ENCODE assay signal across 14 mouse cellular contexts in the genomic region with DNA sequence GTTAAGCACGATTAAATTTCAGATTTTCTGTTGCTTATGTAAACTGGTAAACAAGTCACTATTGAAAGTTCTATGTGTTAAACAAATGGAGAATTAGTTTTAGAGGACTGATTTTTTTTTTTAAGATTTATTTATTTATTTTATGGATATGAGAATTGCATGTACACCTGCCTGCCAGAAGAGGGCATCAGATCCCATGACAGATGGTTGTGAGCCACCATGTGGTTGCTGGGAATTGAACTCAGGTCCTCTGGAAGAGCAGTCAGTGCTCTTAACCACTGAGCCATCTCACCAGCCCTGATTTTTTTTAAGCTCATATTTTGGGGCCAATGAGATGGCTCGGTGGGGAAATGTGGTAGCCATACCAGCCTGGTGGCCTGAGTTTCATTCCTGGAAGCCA. TPM values are rescaled to one million over a fixed set of nuclear protein-coding genes. Genes with fewer than 3 reads are reported as not detected.
"Had no signal": no experiment of that assay in that cellular context is flagged by ENCODE, and none has a peak within 500 bp of the region (broad histone marks: within the 10 kb centered on the region; RNA-seq: fewer than 3 reads in every experiment).

No protein-coding gene starts in this region.

RNA-seq across cellular contexts. Expression of gene Tmbim7, which starts 39.1 kb away (rescaled TPM):
- total RNA-seq: megakaryocyte, adult 5-6 weeks had no signal
- polyA plus RNA-seq: lung, embryonic 14.5 days; lung, embryonic 16.5 days; midbrain, embryonic 10.5 days; midbrain, embryonic 14.5 days; midbrain, embryonic 16.5 days; myocyte; neural tube, embryonic 11.5 days; neural tube, embryonic 13.5 days; neural tube, embryonic 15.5 days; small intestine, adult 2 months; stomach, embryonic 14.5 days; stomach, embryonic 16.5 days; thymus, postnatal 0 days had no signal
